Mouse (Mus musculus): ENCODE data around the gene Akr1cl. TPM values are rescaled to one million over a fixed set of nuclear protein-coding genes. Genes with fewer than 3 reads are reported as not detected.
"Not testable (repeated sequence)": the region's sequence is repeated elsewhere in the genome, so short reads cannot be mapped to it uniquely, and the experiment has no call there.

Akr1cl gene
- 3.0 and 3.9 TPM in 2 replicates for polyA plus RNA-seq (2015; fragmentation: Nextera tagmentation; extraction: Ambion mirVana)

GRCm38 (mm10) chr1:65032641-65033040 lies at the start of gene Akr1cl:
Akr1cl (minus strand) TSS chr1:65032759.
- ATAC-seq (ENCODE audit: low FRiP score, low TSS enrichment): no peak
- Histone ChIP-seq H3K4me1 (ENCODE audit: insufficient read depth, low read length) (no peaks in the 10 kb centered on the region), H3K27me3 (ENCODE audit: insufficient read depth, low read length) (no peaks in the 10 kb centered on the region), H3K27ac (ENCODE audit: low read length) (no peak within 1 kb of the TSS), H3K9me3 (ENCODE audit: low read length) (no peaks in the 10 kb centered on the region), H3K4me2 (replicated peaks; ENCODE audit: low read depth, low read length) (no peak within 1 kb of the TSS), H3K4me3 (ENCODE audit: low read length) (no peak within 1 kb of the TSS), H3K36me3 (ENCODE audit: insufficient read depth, low read length) (no peaks in the 10 kb centered on the region), H3K9ac (replicated peaks; ENCODE audit: low read length) (no peak within 1 kb of the TSS)

GRCm38 (mm10) chr1:65082188-65082587 lies 49.6 kb upstream of the Akr1cl start, which contains the start of gene Crygb:
Crygb (minus strand) TSS chr1:65082288.
- 46% methylated on average over 7 of the region's 7 CpGs for WGBS
- Histone ChIP-seq H3K4me1 (ENCODE audit: insufficient read depth, low read length) (no peaks in the 10 kb centered on the region), H3K27me3 (ENCODE audit: insufficient read depth, low read length) (no peaks in the 10 kb centered on the region), H3K9me3 (ENCODE audit: low read length) (no peaks in the 10 kb centered on the region), H3K9ac (replicated peaks; ENCODE audit: low read length) (no peak within 1 kb of the TSS), H3K4me2 (replicated peaks; ENCODE audit: low read depth, low read length) (no peak within 1 kb of the TSS), H3K36me3 (ENCODE audit: insufficient read depth, low read length) (no peaks in the 10 kb centered on the region), H3K27ac (ENCODE audit: low read length) (no peak within 1 kb of the TSS), H3K4me3 (ENCODE audit: low read length) (no peak within 1 kb of the TSS)
- no peak for ATAC-seq (ENCODE audit: low FRiP score, low TSS enrichment)

GRCm38 (mm10) chr1:65075607-65076006 lies 43.0 kb upstream of the Akr1cl start:
- Histone ChIP-seq H3K4me1 (ENCODE audit: insufficient read depth, low read length) (no peaks in the 10 kb centered on the region), H3K9me3 (ENCODE audit: low read length) (no peaks in the 10 kb centered on the region), H3K9ac (replicated peaks; ENCODE audit: low read length) (no peak overlapping the region), H3K4me3 (ENCODE audit: low read length) (no peak overlapping the region), H3K4me2 (replicated peaks; ENCODE audit: low read depth, low read length) (no peak overlapping the region), H3K27me3 (ENCODE audit: insufficient read depth, low read length) (no peaks in the 10 kb centered on the region), H3K27ac (ENCODE audit: low read length) (no peak overlapping the region), H3K36me3 (ENCODE audit: insufficient read depth, low read length) (no peaks in the 10 kb centered on the region)
- WGBS: 20% methylated on average over 5 of the region's 5 CpGs
- ATAC-seq (ENCODE audit: low FRiP score, low TSS enrichment): no peak

- Histone ChIP-seq H3K27ac (ENCODE audit: low read length) (no peak within 1 kb of the TSS), H3K4me3 (ENCODE audit: low read length) (no peak within 1 kb of the TSS), H3K9me3 (ENCODE audit: low read length) (no peaks in the 10 kb centered on the region), H3K4me2 (replicated peaks; ENCODE audit: low read depth, low read length) (no peak within 1 kb of the TSS), H3K9ac (replicated peaks; ENCODE audit: low read length) (no peak within 1 kb of the TSS), H3K4me1 (ENCODE audit: insufficient read depth, low read length) (no peaks in the 10 kb centered on the region), H3K27me3 (ENCODE audit: insufficient read depth, low read length) (no peaks in the 10 kb centered on the region), H3K36me3 (ENCODE audit: insufficient read depth, low read length) (no peaks in the 10 kb centered on the region)
- ATAC-seq (ENCODE audit: low FRiP score, low TSS enrichment): no peak
- WGBS: 87% methylated on average over 6 of the region's 6 CpGs
Measured at GRCm38 (mm10) chr1:65073589-65073988, 41.0 kb upstream of the Akr1cl start, which contains the start of gene Crygc. Crygc (minus strand) TSS chr1:65073689.

GRCm38 (mm10) chr1:65067842-65068241 lies 35.3 kb upstream of the Akr1cl start:
- no peak for ATAC-seq (ENCODE audit: low FRiP score, low TSS enrichment)
- Histone ChIP-seq H3K4me1 (ENCODE audit: insufficient read depth, low read length) (no peaks in the 10 kb centered on the region), H3K27me3 (ENCODE audit: insufficient read depth, low read length) (no peaks in the 10 kb centered on the region)

GRCm38 (mm10) chr1:65064201-65064600 lies 31.6 kb upstream of the Akr1cl start:
- no peak for ATAC-seq (ENCODE audit: low FRiP score, low TSS enrichment)
- H3K4me1 ChIP-seq (ENCODE audit: insufficient read depth, low read length): no peaks in the 10 kb centered on the region
- no peak overlapping the region for H3K4me3 ChIP-seq (ENCODE audit: low read length)
- H3K4me2 ChIP-seq (replicated peaks; ENCODE audit: low read depth, low read length): no peak overlapping the region
- H3K9me3 ChIP-seq (ENCODE audit: low read length): no peaks in the 10 kb centered on the region
- no peak overlapping the region for H3K9ac ChIP-seq (replicated peaks; ENCODE audit: low read length)
- H3K36me3 ChIP-seq (ENCODE audit: insufficient read depth, low read length): no peaks in the 10 kb centered on the region
- 50% methylated on average over 15 of the region's 15 CpGs for WGBS
- H3K27ac ChIP-seq (ENCODE audit: low read length): no peak overlapping the region
- H3K27me3 ChIP-seq (ENCODE audit: insufficient read depth, low read length): no peaks in the 10 kb centered on the region

More at GRCm38 (mm10) chr1:65067842-65068241, 35.3 kb upstream of the Akr1cl start:
- Histone ChIP-seq H3K4me3 (ENCODE audit: low read length) (no peak overlapping the region), H3K9ac (replicated peaks; ENCODE audit: low read length) (no peak overlapping the region), H3K36me3 (ENCODE audit: insufficient read depth, low read length) (no peaks in the 10 kb centered on the region), H3K27ac (ENCODE audit: low read length) (no peak overlapping the region), H3K9me3 (ENCODE audit: low read length) (no peaks in the 10 kb centered on the region), H3K4me2 (replicated peaks; ENCODE audit: low read depth, low read length) (no peak overlapping the region)

- no peak for ATAC-seq (ENCODE audit: low FRiP score, low TSS enrichment)
- Histone ChIP-seq H3K9me3 (ENCODE audit: low read length) (no peaks in the 10 kb centered on the region), H3K27me3 (ENCODE audit: insufficient read depth, low read length) (no peaks in the 10 kb centered on the region), H3K4me3 (ENCODE audit: low read length) (no peak within 1 kb of the TSS), H3K9ac (replicated peaks; ENCODE audit: low read length) (no peak within 1 kb of the TSS), H3K27ac (ENCODE audit: low read length) (no peak within 1 kb of the TSS), H3K4me1 (ENCODE audit: insufficient read depth, low read length) (no peaks in the 10 kb centered on the region), H3K36me3 (ENCODE audit: insufficient read depth, low read length) (no peaks in the 10 kb centered on the region), H3K4me2 (replicated peaks; ENCODE audit: low read depth, low read length) (no peak within 1 kb of the TSS)
- 92% methylated on average over 8 of the region's 8 CpGs for WGBS
Measured at GRCm38 (mm10) chr1:65063352-65063751, 30.8 kb upstream of the Akr1cl start, which contains the start of gene Crygd. Crygd (minus strand) TSS chr1:65063452.

GRCm38 (mm10) chr1:65052140-65052539 lies 19.6 kb upstream of the Akr1cl start:
- Histone ChIP-seq H3K4me3 (ENCODE audit: low read length) (no peak overlapping the region), H3K27me3 (ENCODE audit: insufficient read depth, low read length) (no peaks in the 10 kb centered on the region), H3K36me3 (ENCODE audit: insufficient read depth, low read length) (no peaks in the 10 kb centered on the region), H3K4me1 (ENCODE audit: insufficient read depth, low read length) (peaks cover 5% of the 10 kb centered on the region; the same call in 1 of the 2 replicates), H3K4me2 (replicated peaks; ENCODE audit: low read depth, low read length) (no peak overlapping the region), H3K9ac (replicated peaks; ENCODE audit: low read length) (no peak overlapping the region), H3K9me3 (ENCODE audit: low read length) (no peaks in the 10 kb centered on the region), H3K27ac (ENCODE audit: low read length) (no peak overlapping the region)
- ATAC-seq (ENCODE audit: low FRiP score, low TSS enrichment): no peak
- 22% methylated on average over 2 of the region's 2 CpGs for WGBS

- H3K4me1 ChIP-seq (ENCODE audit: insufficient read depth, low read length): peaks cover 5% of the 10 kb centered on the region; the same call in 1 of the 2 replicates
- no peak overlapping the region for H3K9ac ChIP-seq (replicated peaks; ENCODE audit: low read length)
- H3K4me3 ChIP-seq (ENCODE audit: low read length): no peak overlapping the region
- no peaks in the 10 kb centered on the region for H3K9me3 ChIP-seq (ENCODE audit: low read length)
- no peak overlapping the region for H3K4me2 ChIP-seq (replicated peaks; ENCODE audit: low read depth, low read length)
- no peak for ATAC-seq (ENCODE audit: low FRiP score, low TSS enrichment)
- H3K27me3 ChIP-seq (ENCODE audit: insufficient read depth, low read length): no peaks in the 10 kb centered on the region
- no peak overlapping the region for H3K27ac ChIP-seq (ENCODE audit: low read length)
- H3K36me3 ChIP-seq (ENCODE audit: insufficient read depth, low read length): no peaks in the 10 kb centered on the region
- WGBS: 56% methylated on average over 7 of the region's 7 CpGs
Measured at GRCm38 (mm10) chr1:65051696-65052095, 19.1 kb upstream of the Akr1cl start.

GRCm38 (mm10) chr1:65050952-65051351 lies 18.4 kb upstream of the Akr1cl start, which contains the start of gene Cryge:
Cryge (minus strand) TSS chr1:65051149.
- H3K4me3 ChIP-seq (ENCODE audit: low read length); H3K36me3 ChIP-seq (ENCODE audit: insufficient read depth, low read length); H3K27ac ChIP-seq (ENCODE audit: low read length); H3K4me2 ChIP-seq (replicated peaks; ENCODE audit: low read depth, low read length); H3K4me1 ChIP-seq (ENCODE audit: insufficient read depth, low read length); H3K27me3 ChIP-seq (ENCODE audit: insufficient read depth, low read length); H3K9me3 ChIP-seq (ENCODE audit: low read length); H3K9ac ChIP-seq (replicated peaks; ENCODE audit: low read length): not testable (repeated sequence)
- peak; percentile 27; the same call in 1 of the 2 replicates for ATAC-seq (ENCODE audit: low FRiP score, low TSS enrichment)
- WGBS: 40% methylated on average over 8 of the region's 12 CpGs

Measured in kidney, embryonic 16.5 days (tissue).